Mouse (Mus musculus): ENCODE data around the gene Nudt2. TPM values are rescaled to one million over a fixed set of nuclear protein-coding genes. Genes with fewer than 3 reads are reported as not detected.

Nudt2 gene
- polyA plus RNA-seq, 1 experiment from 2014 or later: 46.4 TPM

Other genes starting within 250 kb of the Nudt2 start
- 51.4 and 63.2 TPM in 2 replicates for gene Ubap2, start 190.0 kb upstream of the Nudt2 start, polyA plus RNA-seq (2014; fragmentation: Nextera tagmentation; extraction: Ambion mirVana)
- 30.6 and 39.8 TPM in 2 replicates for gene Dcaf12, start 150.3 kb upstream of the Nudt2 start, polyA plus RNA-seq (2014; fragmentation: Nextera tagmentation; extraction: Ambion mirVana)
- gene Ubap1, start 116.2 kb upstream of the Nudt2 start, polyA plus RNA-seq (2014; fragmentation: Nextera tagmentation; extraction: Ambion mirVana): 52.3 and 52.6 TPM in 2 replicates
- gene Kif24, start 264 bp upstream of the Nudt2 start, polyA plus RNA-seq (2014; fragmentation: Nextera tagmentation; extraction: Ambion mirVana): 3.7 and 6.6 TPM in 2 replicates
- gene AI464131, start 37.9 kb downstream of the Nudt2 start, polyA plus RNA-seq (2014; fragmentation: Nextera tagmentation; extraction: Ambion mirVana): 2.9 and 3.2 TPM in 2 replicates
- gene 1110017D15Rik, start 52.2 kb downstream of the Nudt2 start, polyA plus RNA-seq (2014; fragmentation: Nextera tagmentation; extraction: Ambion mirVana): not detected in 2 replicates
- 1.5 and 1.8 TPM in 2 replicates for gene Fam219a, start 104.4 kb downstream of the Nudt2 start, polyA plus RNA-seq (2014; fragmentation: Nextera tagmentation; extraction: Ambion mirVana)
- 1.2 TPM in 2 replicates for gene Dnaic1, start 104.6 kb downstream of the Nudt2 start, polyA plus RNA-seq (2014; fragmentation: Nextera tagmentation; extraction: Ambion mirVana)
- 4.1 and 4.7 TPM in 2 replicates for gene Enho, start 175.2 kb downstream of the Nudt2 start, polyA plus RNA-seq (2014; fragmentation: Nextera tagmentation; extraction: Ambion mirVana)
- 4.1 and 4.3 TPM in 2 replicates for gene Cntfr, start 231.9 kb downstream of the Nudt2 start, polyA plus RNA-seq (2014; fragmentation: Nextera tagmentation; extraction: Ambion mirVana)
- 128 and 137 TPM in 2 replicates for gene Il11ra1, start 234.8 kb downstream of the Nudt2 start, polyA plus RNA-seq (2014; fragmentation: Nextera tagmentation; extraction: Ambion mirVana)
- gene Rpp25l, start 248.4 kb downstream of the Nudt2 start, polyA plus RNA-seq (2014; fragmentation: Nextera tagmentation; extraction: Ambion mirVana): 50.2 and 51.6 TPM in 2 replicates